Mouse (Mus musculus): ENCODE measurements around the gene Ebf4. TPM values are rescaled to one million over a fixed set of nuclear protein-coding genes. Genes with fewer than 3 reads are reported as not detected.

Ebf4 gene
- polyA plus RNA-seq, 1 experiment: 1.2 TPM

DNA sequence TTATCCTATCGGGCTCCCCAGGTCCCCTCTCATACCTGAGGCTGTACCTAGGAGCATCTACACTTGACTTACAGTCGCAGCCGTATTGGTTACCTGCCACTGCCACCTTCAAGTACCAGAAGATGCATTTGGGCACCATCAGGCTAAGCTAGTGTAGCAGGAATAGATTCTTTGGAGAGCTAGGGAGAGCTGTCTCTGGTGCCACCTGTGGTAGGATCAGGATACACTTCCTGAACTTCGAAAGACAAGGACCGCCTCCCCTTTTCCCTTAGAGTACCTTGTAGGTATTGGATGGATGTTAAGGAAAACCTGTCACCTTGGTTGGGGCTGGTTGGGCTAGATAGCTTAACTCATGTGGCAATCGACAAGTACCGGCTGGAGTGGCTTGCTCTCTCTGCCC lies 26.9 kb upstream of the Ebf4 start:
- Histone ChIP-seq H3K36me3 (ENCODE audit: control insufficient read depth, insufficient read depth, low read length) (no peaks in the 10 kb centered on the region), H3K4me3 (ENCODE audit: low read depth, low read length) (no peak overlapping the region), H3K27me3 (ENCODE audit: control insufficient read depth, insufficient read depth, low read length) (no peaks in the 10 kb centered on the region), H3K4me1 (ENCODE audit: control insufficient read depth, insufficient read depth, insufficient read length, low read length) (no peaks in the 10 kb centered on the region; the same call in 1 of the 2 replicates), H3K27ac (ENCODE audit: insufficient read depth, low read depth, low read length) (no peak overlapping the region)
- TF ChIP-seq CTCF (IDR thresholded peaks at IDR 0.05; ENCODE audit: extremely low read depth, insufficient read length, insufficient replicate concordance, low read depth, low read length): no peak
- WGBS: 74% methylated on average over 7 of the region's 7 CpGs

DNA sequence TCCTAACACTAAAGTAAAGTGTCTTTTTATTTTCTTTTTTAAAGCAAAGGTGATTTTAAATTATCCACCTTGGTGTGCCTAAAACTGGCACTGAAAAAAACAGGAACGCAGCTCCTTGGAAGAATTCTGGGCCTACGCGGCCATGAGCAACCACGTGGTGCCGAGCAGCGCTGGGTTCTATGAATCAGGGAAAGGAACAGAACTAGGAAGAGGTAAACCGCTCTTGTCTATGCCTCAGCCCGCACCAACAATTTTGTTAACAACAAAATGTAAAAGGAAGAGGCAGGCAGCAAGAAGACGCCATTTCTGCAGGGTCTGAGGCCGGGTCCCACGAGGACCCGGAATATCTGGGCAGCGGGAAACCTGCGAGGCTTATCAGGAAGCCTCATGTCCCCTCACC lies 21.2 kb upstream of the Ebf4 start:
- Histone ChIP-seq H3K27ac (ENCODE audit: insufficient read depth, low read depth, low read length) (peak overlapping the region; percentile 48), H3K4me1 (ENCODE audit: control insufficient read depth, insufficient read depth, insufficient read length, low read length) (peaks cover 2% of the 10 kb centered on the region; the same call in 1 of the 2 replicates), H3K36me3 (ENCODE audit: control insufficient read depth, insufficient read depth, low read length) (peaks cover 21% of the 10 kb centered on the region), H3K4me3 (ENCODE audit: low read depth, low read length) (peak overlapping the region; percentile 82), H3K27me3 (ENCODE audit: control insufficient read depth, insufficient read depth, low read length) (no peaks in the 10 kb centered on the region)
- WGBS: 2% methylated on average over 14 of the region's 14 CpGs
- TF ChIP-seq POLR2A (IDR thresholded peaks at IDR 0.05; ENCODE audit: low read depth, low read length) (no peak), CTCF (IDR thresholded peaks at IDR 0.05; ENCODE audit: extremely low read depth, insufficient read length, insufficient replicate concordance, low read depth, low read length) (no peak)

DNA sequence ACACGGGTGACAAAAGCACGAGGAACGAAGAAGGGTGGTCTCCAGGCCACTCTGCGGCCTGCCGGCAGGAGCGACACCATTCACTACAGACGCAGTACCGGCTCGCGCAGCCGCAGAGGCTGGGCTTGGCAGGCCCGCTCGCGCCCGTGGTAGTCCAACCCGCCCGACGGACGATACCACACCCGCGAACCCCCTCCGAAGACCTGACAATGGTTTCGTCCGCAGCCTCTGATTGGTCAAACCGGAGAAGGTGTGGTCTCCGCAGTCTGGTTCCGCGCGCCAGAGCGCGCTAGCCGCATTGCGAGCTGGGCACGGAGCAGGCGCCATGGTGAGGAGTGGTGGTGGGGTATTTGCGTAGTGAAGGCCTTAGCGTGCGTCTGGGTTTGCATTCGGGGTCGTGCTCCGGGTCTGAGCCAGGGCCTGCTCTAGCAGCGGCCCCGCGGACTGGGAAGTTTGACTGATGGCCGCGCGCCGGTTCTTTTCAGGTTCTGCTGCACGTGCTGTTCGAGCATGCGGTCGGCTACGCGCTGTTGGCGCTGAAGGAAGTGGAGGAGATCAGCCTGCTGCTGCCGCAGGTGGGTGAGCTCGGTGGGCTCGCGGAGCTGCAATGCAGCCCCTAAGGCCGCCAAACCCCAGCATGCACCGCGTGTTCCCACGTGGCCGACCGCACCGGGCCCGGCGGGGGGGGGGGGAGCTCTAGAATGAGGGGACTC lies 20.7 kb upstream of the Ebf4 start, which contains the start of gene Nop56:
TSS of gene Nop56 (plus strand) at position 282 of the 713 bp plus-strand sequence.
- Histone ChIP-seq H3K27me3 (ENCODE audit: control insufficient read depth, insufficient read depth, low read length) (no peaks in the 10 kb centered on the region), H3K4me1 (ENCODE audit: control insufficient read depth, insufficient read depth, insufficient read length, low read length) (peaks cover 2% of the 10 kb centered on the region; the same call in 1 of the 2 replicates), H3K27ac (ENCODE audit: insufficient read depth, low read depth, low read length) (peak within 1 kb of the TSS; percentile 48), H3K36me3 (ENCODE audit: control insufficient read depth, insufficient read depth, low read length) (peaks cover 23% of the 10 kb centered on the region), H3K4me3 (ENCODE audit: low read depth, low read length) (peak within 1 kb of the TSS; percentile 82)
- under 1% methylated on average over 68 of the region's 68 CpGs for WGBS
- TF ChIP-seq CTCF (IDR thresholded peaks at IDR 0.05; ENCODE audit: extremely low read depth, insufficient read length, insufficient replicate concordance, low read depth, low read length) (no peak), POLR2A (IDR thresholded peaks at IDR 0.05; ENCODE audit: low read depth, low read length) (peak; percentile 99)

DNA sequence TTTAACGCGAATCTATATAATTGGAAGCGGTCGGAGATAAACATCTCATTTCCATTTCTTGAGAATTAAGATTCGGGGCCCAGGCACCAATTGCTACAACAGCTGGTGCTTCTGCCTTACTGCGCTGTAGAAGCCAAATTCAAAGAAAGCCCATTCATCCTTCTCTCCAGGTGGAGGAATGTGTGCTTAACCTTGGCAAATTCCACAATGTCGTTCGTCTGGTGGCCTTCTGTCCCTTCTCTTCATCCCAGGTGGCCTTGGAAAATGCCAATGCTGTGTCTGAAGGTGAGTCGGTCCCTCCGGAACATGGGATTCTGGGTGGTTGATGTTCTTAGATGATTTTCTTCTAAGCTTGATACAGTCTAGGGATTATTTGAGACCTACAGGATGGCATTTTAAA lies 20.1 kb upstream of the Ebf4 start:
- Histone ChIP-seq H3K4me3 (ENCODE audit: low read depth, low read length) (peak overlapping the region; percentile 81), H3K27ac (ENCODE audit: insufficient read depth, low read depth, low read length) (no peak overlapping the region), H3K36me3 (ENCODE audit: control insufficient read depth, insufficient read depth, low read length) (peaks cover 28% of the 10 kb centered on the region), H3K27me3 (ENCODE audit: control insufficient read depth, insufficient read depth, low read length) (no peaks in the 10 kb centered on the region), H3K4me1 (ENCODE audit: control insufficient read depth, insufficient read depth, insufficient read length, low read length) (peaks cover 2% of the 10 kb centered on the region; the same call in 1 of the 2 replicates)
- TF ChIP-seq CTCF (IDR thresholded peaks at IDR 0.05; ENCODE audit: extremely low read depth, insufficient read length, insufficient replicate concordance, low read depth, low read length) (no peak), POLR2A (IDR thresholded peaks at IDR 0.05; ENCODE audit: low read depth, low read length) (no peak)
- WGBS: 2% methylated on average over 10 of the region's 10 CpGs

DNA sequence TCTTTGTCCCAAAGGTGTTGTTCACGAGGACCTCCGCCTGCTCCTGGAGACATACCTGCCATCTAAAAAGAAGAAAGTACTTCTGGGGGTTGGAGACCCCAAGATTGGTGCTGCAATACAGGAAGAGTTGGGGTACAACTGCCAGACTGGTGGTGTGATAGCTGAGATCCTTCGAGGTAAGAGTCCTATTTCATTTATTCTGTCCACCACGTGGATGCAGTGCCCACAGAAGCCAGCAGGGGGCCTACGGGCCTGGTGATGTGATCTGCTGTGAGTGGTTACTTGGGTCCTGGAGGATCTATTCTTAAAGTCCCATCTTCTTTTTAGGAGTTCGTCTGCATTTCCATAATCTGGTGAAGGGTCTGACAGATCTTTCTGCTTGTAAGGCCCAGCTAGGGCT lies 19.3 kb upstream of the Ebf4 start:
- no peaks in the 10 kb centered on the region for H3K27me3 ChIP-seq (ENCODE audit: control insufficient read depth, insufficient read depth, low read length)
- H3K36me3 ChIP-seq (ENCODE audit: control insufficient read depth, insufficient read depth, low read length): peaks cover 36% of the 10 kb centered on the region
- no peak overlapping the region for H3K27ac ChIP-seq (ENCODE audit: insufficient read depth, low read depth, low read length)
- H3K4me1 ChIP-seq (ENCODE audit: control insufficient read depth, insufficient read depth, insufficient read length, low read length): peaks cover 2% of the 10 kb centered on the region; the same call in 1 of the 2 replicates
- H3K4me3 ChIP-seq (ENCODE audit: low read depth, low read length): no peak overlapping the region; the same call in 1 of the 2 replicates
- WGBS: 32% methylated on average over 6 of the region's 6 CpGs
- TF ChIP-seq POLR2A (IDR thresholded peaks at IDR 0.05; ENCODE audit: low read depth, low read length) (no peak), CTCF (IDR thresholded peaks at IDR 0.05; ENCODE audit: extremely low read depth, insufficient read length, insufficient replicate concordance, low read depth, low read length) (peak; percentile 78; the same call in 1 of the 2 replicates)

DNA sequence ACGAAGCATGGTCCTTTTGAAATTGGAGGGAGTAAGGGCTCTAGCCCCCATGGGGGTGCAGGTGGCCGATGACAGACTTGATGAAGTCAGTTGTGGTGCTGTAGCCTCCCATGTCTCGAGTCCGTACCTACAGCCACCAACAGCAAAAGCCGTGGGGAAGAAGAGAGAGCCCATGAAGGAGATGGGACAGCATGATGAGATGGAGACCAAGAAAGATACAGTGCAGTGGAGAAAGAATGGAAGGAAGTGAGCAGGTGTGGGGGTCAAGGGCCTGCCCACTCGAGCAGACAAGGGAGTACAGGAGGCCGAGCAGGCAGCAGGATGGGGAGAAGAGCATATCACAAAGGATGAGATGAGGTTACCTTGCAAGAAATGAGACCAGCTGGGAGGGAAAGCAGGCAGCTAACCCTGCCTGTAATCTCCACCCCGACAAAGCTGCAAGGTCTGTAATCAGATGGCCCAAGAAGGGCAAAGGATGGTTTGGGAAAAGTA lies 15.3 kb upstream of the Ebf4 start:
- Histone ChIP-seq H3K4me1 (ENCODE audit: control insufficient read depth, insufficient read depth, insufficient read length, low read length) (peaks cover 6% of the 10 kb centered on the region; the same call in 1 of the 2 replicates), H3K36me3 (ENCODE audit: control insufficient read depth, insufficient read depth, low read length) (peaks cover 51% of the 10 kb centered on the region), H3K27me3 (ENCODE audit: control insufficient read depth, insufficient read depth, low read length) (no peaks in the 10 kb centered on the region), H3K27ac (ENCODE audit: insufficient read depth, low read depth, low read length) (no peak overlapping the region), H3K4me3 (ENCODE audit: low read depth, low read length) (no peak overlapping the region)
- no peak for TF ChIP-seq POLR2A (IDR thresholded peaks at IDR 0.05; ENCODE audit: low read depth, low read length)
- WGBS: 40% methylated on average over 8 of the region's 8 CpGs

DNA sequence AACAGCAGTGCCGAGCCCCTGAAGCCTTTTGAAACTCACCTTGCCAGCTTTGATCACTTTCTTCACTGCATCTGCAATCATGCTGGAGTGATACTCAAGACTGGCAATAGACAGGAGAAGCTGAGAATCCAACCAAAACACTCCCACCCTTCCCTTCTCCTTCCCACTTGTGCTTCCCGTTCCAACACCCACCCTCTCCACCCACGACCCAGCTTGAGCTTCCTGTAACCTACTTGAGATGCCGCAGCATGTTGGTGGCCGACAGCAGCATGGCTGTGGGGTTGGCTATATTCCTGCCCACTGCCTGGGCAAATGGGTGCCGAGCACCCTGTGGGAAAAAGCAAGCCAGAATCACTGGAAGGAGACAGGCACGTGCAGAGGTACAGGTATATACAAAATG lies 14.7 kb upstream of the Ebf4 start:
- no peak overlapping the region for H3K4me3 ChIP-seq (ENCODE audit: low read depth, low read length)
- peaks cover 51% of the 10 kb centered on the region for H3K36me3 ChIP-seq (ENCODE audit: control insufficient read depth, insufficient read depth, low read length)
- no peak overlapping the region for H3K27ac ChIP-seq (ENCODE audit: insufficient read depth, low read depth, low read length)
- TF ChIP-seq POLR2A (IDR thresholded peaks at IDR 0.05; ENCODE audit: low read depth, low read length): no peak
- no peak for TF ChIP-seq CTCF (IDR thresholded peaks at IDR 0.05; ENCODE audit: extremely low read depth, insufficient read length, insufficient replicate concordance, low read depth, low read length)
- no peaks in the 10 kb centered on the region for H3K27me3 ChIP-seq (ENCODE audit: control insufficient read depth, insufficient read depth, low read length)
- 51% methylated on average over 7 of the region's 7 CpGs for WGBS
- peaks cover 4% of the 10 kb centered on the region; the same call in 1 of the 2 replicates for H3K4me1 ChIP-seq (ENCODE audit: control insufficient read depth, insufficient read depth, insufficient read length, low read length)
